Mouse (Mus musculus) G1E (cell line): ENCODE data around the gene Cdh15.

ENCODE experiments used
- CTCF ChIP-seq: IDR thresholded peaks from 2 replicates; pipeline ENCODE4 v1.5.1; 2012; ENCODE audit warnings: low read depth, low read length, inconsistent platforms, mixed read lengths
- GATA2 ChIP-seq: IDR thresholded peaks from 2 replicates; pipeline ENCODE4 v1.6.1; 2012; ENCODE audit warnings: low read depth, low read length, inconsistent platforms, borderline replicate concordance
- POLR2AphosphoS5 ChIP-seq: IDR thresholded peaks from 2 replicates; pipeline ENCODE4 v1.6.1; 2012; ENCODE audit warnings: low read depth, low read length, inconsistent platforms; ENCODE audit not compliant: insufficient replicate concordance
- TAL1 ChIP-seq: conservative IDR thresholded peaks from 2 replicates; pipeline ENCODE4 v1.6.1; 2012; ENCODE audit warnings: low read depth, low read length, inconsistent platforms, mixed read lengths

GRCm38 (mm10) chr8:122836199-122836598 is 11.6 kb upstream of the Cdh15 start:
- TF ChIP-seq CTCF (no peak), POLR2AphosphoS5 (no peak), GATA2 (no peak), TAL1 (no peak)
